Mouse (Mus musculus) layer of hippocampus, adult 9-10 months (tissue): ENCODE measurements around the gene Slc6a21.

Source experiments
- DNase-seq: peaks from one replicate; pipeline ENCODE4 v3.0.0; 2022; ENCODE audit warnings: low spot score

Gene Slc6a21

DNA sequence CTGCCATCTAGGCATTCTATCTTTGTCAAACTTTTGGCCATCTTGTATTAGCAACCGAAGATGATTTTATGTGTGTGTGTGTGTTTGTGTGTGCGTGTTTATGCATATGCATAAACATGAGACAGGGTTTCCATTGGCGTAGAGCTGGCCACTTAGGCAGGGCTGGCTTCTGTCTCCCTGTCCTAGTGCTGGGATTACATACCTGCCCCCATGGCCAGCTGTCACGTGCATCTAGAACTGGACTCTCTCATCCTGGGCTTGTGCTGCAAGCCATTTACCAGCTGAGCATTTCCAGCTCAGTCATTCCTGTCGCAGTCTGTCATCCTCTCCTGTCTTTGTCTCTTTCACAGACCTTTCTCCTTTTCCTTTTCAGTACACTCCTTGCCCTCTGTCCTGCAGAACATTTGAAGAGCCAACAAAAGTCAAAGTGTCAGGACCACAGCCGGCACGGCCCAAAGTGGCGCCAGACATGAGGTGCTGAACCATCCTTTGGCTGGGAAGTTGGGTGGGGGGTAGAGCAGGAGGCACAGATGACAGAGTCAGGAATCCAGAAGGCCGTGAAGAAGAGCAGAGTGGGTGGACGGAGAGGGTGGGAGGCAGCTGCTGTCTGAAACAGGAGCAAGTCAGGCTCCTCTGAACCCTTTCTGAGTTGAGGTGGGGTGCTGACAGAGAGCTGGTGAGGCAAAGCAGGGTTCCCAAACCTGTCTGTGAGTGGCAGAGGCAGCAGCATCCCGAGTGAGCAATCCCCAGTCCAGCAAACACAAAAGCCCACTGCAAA, 20.1 kb upstream of the Slc6a21 start:
- DNase-seq: no peak

DNA sequence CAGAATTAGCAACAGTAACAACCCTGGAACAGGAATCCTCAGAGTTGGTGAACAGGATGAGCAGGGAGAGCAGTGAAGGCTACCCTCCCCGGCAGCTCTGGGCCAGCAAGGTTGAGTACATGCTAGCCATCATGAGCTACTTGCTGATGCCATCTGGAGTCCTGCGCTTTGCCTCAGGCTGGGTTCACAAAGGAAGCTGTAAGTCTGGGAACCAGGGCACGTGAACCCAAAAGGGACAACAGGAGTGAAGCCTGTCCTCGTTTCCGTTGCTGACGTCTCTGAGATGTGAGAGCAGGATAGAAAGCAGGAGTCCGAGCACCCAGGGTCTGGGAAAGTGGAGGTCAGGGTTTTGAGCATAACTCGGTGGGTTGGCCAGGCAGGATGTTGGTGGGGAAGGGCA, 18.0 kb upstream of the Slc6a21 start:
- DNase-seq: no peak

DNA sequence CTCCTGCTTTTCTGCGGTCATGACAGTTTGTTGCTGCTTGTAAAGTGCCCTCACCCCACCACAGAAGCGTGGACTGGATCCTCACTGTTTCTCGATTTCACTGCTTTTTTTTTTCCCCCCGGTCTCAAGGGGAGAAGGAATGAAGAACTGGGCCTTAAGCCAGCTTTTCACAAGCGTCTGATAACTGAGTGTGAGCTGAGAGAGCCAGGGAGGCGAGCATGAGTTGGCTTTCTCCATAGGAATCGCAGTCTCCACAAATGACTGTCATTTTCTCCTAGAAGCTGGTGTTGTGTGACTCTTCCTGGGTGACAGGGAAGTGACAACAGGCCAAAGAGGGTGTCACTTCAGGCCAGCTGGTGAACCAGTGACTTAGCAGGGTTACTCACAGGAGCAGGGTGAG, 15.0 kb upstream of the Slc6a21 start:
- no peak for DNase-seq

DNA sequence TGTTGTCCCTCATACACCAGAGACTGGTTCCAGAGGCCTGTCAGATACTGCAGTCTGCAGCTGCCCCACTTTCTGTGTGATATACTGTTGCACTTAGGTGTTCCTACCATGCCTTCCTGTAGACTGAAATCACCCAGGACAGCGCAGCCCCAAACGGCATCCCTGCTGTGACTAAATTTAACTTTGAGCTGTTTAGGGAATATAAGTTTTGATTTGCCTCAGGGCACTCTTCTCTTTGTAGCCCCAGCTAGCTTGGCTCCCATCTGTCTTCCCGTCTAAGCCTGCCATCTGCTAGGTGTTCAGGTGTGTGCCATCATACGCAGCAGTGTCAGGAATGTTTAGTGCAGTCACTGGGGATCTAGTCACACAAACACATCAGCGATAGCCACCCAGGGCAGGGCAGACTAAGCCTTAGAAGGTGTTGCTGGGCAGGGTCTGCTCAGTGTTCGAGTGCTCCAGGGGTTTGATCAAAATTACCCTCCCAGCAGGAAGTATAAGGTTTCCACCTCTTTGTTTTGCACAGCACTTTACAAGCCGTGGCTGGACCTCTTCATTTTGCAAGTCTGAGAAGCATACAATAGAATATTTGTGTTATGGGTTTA, 14.2 kb upstream of the Slc6a21 start:
- no peak for DNase-seq

DNA sequence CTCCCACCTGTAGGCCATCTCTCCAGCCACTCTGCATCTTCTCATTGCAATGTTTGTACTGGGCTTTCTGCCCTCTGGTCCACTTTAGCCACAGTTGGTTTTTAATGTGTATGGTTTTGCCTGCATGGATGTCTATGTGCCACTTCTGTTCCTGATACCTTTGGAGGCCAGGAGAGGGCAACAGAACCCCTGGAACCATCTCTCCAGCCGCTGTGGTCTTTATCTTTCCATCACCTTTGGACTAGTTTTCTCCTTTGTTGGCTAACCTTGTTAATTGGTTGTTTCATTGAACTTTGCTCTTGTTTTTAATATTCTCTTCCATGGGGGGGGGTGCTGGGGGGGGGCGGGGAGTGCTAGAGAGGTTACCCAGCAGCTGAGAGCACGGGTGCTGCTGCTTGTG, 13.0 kb upstream of the Slc6a21 start:
- DNase-seq: no peak

DNA sequence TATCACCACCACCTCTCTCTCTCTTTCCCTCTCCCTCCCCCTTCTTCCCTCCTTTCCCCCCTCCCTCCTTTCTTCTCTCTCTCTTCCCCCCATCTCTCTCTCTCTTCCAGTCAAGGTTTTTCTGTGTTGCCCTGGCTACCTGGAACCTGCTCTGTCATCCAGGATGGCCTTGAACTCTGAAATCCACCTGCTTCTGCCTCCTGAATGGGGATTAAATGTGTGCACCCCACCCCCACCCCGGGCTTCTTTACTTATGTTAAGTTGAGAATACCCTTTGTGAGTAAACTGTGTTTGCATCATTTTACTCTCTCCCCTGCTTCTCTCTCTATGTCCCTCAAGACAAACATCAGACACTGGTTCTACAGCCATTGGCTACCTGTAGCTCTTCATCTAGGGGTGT, 11.8 kb upstream of the Slc6a21 start:
- no peak for DNase-seq

DNA sequence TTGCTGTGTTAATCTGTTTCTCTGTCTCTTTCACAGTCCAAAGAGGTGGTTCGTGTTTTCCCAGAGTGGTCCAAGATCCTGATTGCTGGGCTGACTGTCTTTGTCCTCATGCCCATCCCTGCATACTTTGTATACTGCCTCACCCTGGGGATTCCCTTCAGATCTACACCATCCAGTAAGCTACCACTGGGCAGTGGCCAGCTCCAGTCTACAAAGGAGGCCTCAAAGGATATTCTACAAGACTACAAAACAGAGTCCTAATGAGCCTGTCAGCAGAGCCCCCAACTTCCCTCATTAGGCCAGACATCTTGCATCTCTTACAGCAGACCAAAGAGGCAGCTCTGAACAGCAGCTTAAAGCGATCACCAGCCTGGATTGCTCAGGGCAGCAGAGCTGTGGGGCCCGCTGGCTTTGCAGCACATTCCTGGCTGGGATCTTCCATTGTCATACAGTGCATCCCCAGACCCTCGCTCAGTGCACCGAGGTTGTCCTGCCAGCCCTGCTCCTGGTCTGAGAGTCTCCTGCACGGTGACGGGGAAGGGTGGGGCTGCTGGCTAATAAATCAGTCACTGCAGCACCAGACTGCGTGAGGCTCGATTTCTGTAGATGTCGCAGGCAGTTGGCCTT, 4.4 kb upstream of the Slc6a21 start:
- DNase-seq: no peak

DNA sequence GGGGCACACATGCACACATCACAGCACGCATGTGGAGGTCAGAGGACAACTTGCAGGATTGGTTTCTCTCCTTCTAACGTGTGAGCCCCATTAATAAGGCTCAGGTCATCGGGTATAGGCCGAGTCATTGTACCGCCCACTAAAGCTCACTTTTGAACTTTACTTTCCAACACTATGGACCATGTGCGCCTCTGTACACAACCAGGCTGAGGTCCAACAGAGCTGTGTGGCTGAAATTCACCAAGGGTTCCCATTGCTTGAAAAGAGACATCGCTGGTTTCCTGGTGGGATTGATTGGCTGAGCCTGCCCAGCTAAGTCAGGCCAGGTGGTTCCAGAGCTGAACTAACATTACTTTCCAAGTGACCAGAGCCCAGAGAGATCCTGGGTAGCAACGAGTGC, 3.6 kb upstream of the Slc6a21 start:
- DNase-seq: no peak

DNA sequence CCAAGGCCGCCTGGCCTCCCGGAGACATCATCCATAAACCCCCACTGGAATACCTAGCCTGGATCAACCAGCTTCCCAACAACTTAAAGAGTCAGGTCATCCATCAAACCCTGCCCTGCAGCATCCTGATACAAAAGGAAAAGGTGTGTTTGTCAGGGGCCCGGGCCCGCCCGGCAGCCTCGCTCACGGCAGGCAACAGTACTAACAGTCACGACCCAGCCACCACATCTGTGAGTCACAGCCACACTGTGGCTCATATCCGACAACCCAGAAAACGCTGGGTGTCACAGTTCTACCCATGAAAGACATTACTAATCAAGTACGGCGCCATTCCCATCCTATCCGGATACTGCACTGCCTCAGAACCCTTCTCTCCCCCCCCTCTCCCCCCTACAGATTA, 9.2 kb downstream of the Slc6a21 start:
- no peak for DNase-seq

DNA sequence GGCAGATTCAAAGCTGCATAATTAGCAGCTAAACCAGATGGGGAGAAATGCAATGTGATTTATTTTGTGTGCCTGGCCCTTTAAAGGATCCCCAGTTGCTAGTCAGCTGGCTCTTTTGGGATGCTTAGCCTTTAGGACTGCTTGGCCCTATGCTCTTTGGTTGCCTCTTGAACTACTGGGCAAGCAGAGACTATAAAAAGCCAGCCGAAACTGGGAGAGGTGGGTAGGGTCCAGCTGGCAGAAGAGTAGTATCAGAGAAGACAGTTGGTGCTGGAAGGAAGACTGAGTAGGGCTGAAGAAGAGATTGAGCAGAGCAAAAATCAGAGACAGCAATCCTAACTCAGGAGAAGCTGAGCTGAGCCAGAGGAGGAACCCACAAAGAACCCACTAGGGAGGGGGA, 19.3 kb downstream of the Slc6a21 start:
- DNase-seq: no peak

DNA sequence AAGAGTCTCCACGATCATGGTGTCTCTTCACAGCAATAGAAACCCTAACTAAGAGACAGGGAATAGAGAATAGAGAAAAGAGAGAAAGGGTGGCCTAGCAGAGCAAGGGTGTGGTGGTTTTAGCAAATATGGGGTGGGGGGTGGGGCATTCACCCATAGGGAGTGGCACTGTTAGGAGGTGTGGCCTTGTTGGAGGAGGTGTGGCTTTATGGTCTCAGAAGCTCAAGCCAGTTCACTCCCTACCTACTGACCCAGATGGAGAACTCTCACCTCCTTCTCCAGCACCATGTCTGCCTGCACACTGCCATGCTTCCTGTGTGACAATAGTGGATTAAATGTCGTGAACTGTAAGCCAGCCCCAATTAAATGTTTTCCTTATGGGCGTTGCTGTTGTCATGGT, 20.2 kb downstream of the Slc6a21 start:
- DNase-seq: no peak

DNA sequence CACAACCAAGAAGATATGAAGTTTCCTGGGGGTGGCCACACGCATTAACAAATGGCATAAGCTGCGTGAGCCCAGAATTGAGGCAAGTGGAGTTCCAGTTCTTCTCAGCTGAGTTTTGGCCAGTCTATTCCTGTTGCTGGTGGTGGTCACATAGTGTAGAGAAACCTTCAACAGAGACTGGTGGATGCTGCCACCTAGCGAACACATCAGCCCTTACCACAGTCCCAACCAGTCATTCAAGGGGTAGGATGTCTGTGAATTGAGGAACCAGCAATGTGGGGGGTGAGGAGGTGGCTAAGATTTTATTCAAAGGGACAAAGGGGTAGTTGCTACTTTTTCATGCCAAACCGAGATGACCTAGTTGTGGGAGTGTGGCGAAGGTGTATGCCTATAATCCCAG, 22.4 kb downstream of the Slc6a21 start:
- peak; percentile 77 for DNase-seq

DNA sequence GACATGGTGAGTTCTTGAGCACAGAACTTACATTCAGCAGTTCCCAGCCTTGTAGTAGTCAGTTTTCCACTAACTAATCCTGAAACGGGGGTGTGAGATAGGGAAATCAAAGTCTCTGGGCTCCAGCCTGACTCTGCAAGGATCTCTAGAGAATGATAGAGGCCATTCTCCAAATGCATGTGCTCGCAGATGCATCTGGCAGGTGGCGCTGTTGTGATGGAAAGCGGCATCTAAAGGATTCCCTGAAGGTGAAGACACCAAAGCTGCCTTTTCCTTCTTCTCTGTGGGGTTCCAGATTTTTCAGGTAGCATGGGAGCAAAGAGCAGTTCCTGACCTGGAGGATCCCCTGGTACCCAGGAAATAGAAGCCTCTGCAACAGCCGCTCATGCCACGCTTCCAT, 23.0 kb downstream of the Slc6a21 start:
- peak; percentile 59 for DNase-seq

DNA sequence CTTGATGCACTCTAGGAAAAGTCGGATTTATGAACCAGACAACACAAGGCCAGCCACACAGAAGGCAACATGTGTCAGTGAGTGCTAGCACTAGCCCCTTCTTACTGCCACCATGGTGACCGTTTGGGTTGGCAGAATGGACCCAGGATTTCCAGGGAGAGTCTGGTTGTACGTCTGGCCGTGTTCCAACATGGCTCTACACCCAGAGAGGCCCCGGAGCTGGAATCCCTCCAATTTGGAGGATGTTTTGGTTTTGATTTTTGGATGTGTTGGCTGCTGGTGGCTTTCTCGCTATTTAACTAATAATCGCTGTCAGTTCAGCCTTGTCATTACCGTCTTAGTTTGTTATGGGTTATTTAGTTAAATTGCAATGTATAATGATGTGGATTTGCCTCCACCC, 25.3 kb downstream of the Slc6a21 start:
- DNase-seq: no peak

DNA sequence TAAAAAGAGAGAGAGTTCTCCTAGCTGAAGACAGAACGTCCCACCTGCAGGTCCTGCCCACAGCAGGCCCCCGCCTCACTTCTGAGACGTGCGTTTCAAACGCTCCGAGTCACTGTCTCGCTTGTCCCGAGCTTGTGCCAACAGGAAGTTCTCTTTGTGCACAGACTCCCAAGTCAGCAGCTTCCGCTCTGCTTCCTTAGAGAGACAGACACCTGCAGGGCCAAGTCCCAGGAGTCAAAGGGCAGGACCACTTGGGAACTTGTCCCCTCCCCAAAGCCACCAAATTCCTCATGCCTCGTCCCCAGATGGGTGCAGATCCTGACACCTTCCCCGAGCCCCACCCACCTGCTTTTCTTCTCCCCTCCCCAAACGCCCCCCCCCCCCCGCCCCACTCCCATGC, 27.6 kb downstream of the Slc6a21 start:
- DNase-seq: no peak

DNA sequence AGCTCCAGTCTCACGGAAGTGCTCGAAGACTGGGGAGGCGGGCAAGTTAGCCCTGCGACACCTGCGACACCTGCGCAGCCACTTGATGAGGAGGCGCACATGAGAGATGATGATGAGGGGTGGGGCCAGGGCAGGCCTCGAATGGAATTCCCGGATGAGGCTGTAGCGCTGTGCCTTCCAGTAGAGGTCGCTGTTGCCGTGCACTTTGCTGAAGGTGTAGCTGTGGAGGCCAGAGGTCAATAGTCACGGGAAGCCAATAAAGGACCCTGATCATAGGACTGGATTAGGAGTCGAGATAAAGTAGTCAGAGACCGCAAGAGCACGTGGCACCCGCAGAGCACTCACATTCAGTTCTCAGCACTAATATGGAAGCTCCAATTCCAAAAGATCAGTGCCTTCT, 28.0 kb downstream of the Slc6a21 start:
- DNase-seq: peak; percentile 62

DNA sequence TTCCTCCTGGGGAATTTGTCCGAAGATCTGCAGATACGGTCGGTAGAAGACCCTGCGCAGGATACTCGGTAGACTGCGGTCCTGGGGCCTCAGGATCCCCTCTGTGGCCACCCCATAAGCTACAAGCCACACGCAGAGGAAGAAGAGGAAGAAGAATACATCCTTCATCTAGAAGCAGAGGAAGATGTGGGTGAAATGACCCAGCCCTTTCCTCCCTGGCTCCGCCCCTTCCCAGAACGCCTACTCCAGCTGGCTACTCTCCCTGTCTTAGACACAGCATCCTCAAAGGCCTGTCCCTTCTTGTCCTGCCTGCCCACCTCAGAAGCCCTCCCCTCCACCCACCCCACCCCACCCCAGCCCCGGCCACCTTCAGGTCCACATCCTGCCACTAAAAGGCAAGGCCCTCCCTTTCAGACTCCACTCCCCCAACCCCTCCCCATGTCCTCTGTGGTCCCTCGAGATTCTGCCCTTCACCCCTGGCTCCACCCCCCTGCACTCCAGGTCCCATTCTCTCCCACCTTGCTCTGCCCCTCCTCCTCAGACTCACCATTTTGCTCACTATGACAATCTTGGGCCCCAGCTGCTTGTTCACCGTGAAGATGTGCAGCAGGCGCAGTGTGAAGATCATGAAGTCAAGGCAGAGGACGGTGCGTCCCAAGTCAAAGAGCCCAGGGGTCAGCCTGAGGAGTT, 31.4 kb downstream of the Slc6a21 start:
- DNase-seq: no peak

DNA sequence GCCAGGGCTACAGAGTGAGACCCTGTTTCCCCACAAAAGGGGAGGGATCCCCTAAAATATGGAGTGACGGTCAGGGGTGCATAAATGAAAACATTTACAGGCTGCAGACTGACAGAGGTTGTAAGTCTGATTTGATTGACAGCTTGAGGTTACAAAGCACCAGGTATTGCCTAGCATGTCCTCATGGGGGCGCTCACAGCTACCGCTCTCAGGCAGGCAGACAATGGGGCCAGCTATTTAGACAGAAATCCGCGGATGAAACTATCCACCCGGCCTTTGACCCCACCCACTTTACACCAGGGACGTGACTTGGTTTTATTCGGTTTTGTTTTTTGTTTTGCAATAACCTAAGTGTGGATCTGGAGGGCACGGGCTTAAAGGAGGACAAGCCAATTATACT, 32.1 kb downstream of the Slc6a21 start:
- no peak for DNase-seq

DNA sequence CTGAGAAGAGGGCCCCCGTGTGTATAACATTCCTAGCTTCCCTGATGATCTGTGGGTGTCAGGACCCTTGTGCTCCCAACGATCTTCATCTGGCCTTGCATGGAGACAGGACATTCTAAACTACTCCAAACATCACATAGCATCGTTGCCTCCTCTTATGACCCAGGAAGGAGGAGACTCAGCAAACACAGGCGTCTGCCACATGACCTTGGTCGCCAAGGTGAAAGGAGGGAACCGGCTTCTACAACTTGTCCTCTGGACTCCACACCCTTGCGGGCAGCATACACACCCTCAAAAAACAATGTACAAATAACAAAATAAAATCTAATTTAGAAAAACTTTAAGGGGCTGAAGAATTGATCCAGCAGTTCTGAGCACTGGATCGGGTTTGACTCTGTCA, 34.7 kb downstream of the Slc6a21 start:
- no peak for DNase-seq

DNA sequence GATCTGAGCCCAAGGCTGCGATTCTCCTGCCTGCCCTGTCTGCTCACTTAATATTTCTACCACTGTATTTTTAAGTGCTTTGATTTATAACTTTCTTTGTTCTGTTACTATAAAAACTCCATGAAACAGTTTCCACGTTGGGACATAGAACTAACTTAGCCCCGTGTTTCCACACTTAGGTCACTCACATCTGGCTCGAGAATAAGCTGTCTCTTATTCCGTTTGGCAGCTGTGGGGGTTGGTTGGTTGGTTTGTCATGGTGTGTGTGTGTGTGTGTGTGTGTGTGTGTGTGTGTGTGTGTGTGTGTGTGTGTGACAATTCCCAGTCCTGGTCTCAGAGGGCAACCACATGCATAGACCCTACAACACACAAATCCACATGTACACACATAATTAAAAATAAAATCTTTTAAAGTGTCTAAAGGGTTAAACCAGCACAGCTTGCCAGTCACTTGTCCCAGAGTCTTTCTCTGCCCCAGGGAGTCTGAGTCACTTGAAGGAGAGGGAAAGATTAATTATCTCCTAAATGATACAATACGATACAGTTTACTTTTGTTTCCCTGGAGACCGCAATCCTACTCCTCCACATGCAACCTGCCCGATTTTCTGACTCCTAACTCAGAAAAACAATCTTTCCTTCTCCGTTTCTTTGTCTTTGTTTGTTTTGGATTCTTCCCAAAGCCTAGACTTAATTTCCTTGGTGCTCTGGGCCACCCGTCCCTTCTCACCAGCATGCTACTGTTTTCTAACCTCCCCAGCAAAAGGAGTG, 35.6 kb downstream of the Slc6a21 start:
- DNase-seq: no peak

DNA sequence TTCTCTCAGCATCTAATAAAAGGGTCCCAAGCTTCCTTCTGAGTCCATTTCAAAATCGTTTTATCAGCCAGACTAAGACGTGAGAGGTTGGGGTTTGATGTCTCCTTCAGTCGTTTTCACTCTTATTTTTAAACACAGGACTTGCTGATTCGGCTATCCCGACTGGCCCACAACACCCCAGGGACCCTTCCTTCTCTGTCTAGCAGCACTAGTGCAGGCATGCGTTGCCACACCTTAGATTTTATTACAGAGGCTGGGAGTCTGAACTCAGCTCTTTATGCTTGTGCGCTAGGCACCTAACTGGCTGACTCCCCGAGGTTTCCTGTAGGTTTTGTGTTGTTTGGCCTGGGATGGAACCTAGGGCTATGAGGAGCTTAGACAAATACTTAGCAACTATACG, 36.2 kb downstream of the Slc6a21 start:
- no peak for DNase-seq

DNA sequence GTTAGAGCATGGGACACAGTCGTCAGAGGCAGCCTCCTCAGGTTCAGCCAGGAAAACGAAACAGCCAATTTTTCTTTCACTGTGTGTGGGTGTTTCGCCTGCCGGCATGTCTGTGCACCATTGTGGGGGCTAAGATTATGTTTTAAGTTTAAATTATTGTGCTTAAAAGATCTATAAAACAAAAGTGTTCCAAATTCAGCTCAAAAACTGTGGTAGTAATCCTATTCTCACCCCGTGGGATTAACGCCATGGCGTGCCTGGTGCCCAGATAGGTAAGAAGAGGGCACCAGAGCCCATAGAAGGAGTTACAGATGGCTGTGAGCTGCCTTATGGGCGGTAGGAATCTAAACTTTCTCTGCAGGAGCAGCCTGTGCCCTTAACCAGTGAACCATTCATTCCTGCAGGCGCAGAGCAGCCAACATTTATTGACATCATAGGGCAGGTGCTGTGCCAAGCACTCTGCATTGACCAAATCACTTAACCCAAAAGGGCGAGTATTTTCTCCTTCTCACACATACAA, 37.9 kb downstream of the Slc6a21 start:
- no peak for DNase-seq
